Comparison of ENCODE assay signal across 20 mouse cellular contexts in genomic region chr9:26505941-26506340, GRCm38 (mm10).
DNase-seq lines count a peak whose midpoint lies in the region; ATAC-seq and TF ChIP-seq lines count a peak whose summit lies in the region.
"Had no signal": no experiment of that assay in that cellular context is flagged by ENCODE, and none has a peak within 500 bp of the region (broad histone marks: within the 10 kb centered on the region; RNA-seq: fewer than 3 reads in every experiment).

No protein-coding gene starts in this region.

- TF ChIP-seq CTCF in hindbrain, postnatal 0 days (IDR thresholded peaks at IDR 0.05; ENCODE audit: low read depth): no peak

- DNase-seq in cerebellum, postnatal 10 days: peak; percentile 52 to 55
- no peak for DNase-seq in cerebellum, postnatal 4 days (ENCODE audit: low spot score in 2 of 2)
- peak; percentile 30 for DNase-seq in hindbrain, postnatal 0 days (ENCODE audit: low spot score)
- peak; percentile 9 for DNase-seq in retina, postnatal 1 day
- DNase-seq in retina, embryonic 14.5 days (ENCODE audit: low spot score): no peak
- DNase-seq in right cerebral cortex, postnatal 14 days: no peak
- DNase-seq: adrenal gland, adult 8-10 months; cerebellum, adult 18-20 months; cerebellum, adult 9-11 months; forebrain, postnatal 0 days; gastrocnemius, adult 2 months; gastrocnemius, postnatal 25 days; heart, postnatal 10 days; heart, postnatal 4 days had no signal

- H3K4me2 ChIP-seq in hindbrain, postnatal 0 days (ENCODE audit: low read depth, low read length): no peak overlapping the region
- no peak overlapping the region for H3K4me2 ChIP-seq in hindbrain, embryonic 12.5 days (replicated peaks)
- H3K4me2 ChIP-seq: embryonic facial prominence, embryonic 13.5 days; forebrain, embryonic 13.5 days; hindbrain, embryonic 13.5 days; intestine, embryonic 15.5 days had no signal

- no peak overlapping the region for H3K27ac ChIP-seq in hindbrain, postnatal 0 days
- no peak overlapping the region for H3K27ac ChIP-seq in hindbrain, embryonic 12.5 days
- H3K27ac ChIP-seq: embryonic facial prominence, embryonic 13.5 days; forebrain, embryonic 13.5 days; gastrocnemius, adult 2 months; hindbrain, embryonic 13.5 days; intestine, embryonic 15.5 days had no signal

- no peak overlapping the region for H3K4me3 ChIP-seq in hindbrain, postnatal 0 days (ENCODE audit: low read length)
- no peak overlapping the region for H3K4me3 ChIP-seq in hindbrain, embryonic 12.5 days
- H3K4me3 ChIP-seq: embryonic facial prominence, embryonic 13.5 days; forebrain, embryonic 13.5 days; gastrocnemius, adult 2 months; hindbrain, embryonic 13.5 days; intestine, embryonic 15.5 days had no signal

- no peak for ATAC-seq in hindbrain, postnatal 0 days
- ATAC-seq in hindbrain, embryonic 12.5 days (ENCODE audit: low FRiP score): no peak
- ATAC-seq: forebrain, embryonic 13.5 days; forebrain, postnatal 0 days; intestine, embryonic 15.5 days had no signal

- WGBS in hindbrain, postnatal 0 days: 90% methylated on average over 2 of the region's 2 CpGs
- 85% methylated on average over 2 of the region's 2 CpGs for WGBS in hindbrain, embryonic 12.5 days

- H3K36me3 ChIP-seq in hindbrain, postnatal 0 days (ENCODE audit: insufficient read depth, low read length): no peaks in the 10 kb centered on the region
- H3K36me3 ChIP-seq in hindbrain, embryonic 12.5 days: no peaks in the 10 kb centered on the region
- H3K36me3 ChIP-seq: embryonic facial prominence, embryonic 13.5 days; hindbrain, embryonic 13.5 days; intestine, embryonic 15.5 days had no signal

- no peaks in the 10 kb centered on the region for H3K9me3 ChIP-seq in hindbrain, postnatal 0 days (ENCODE audit: low read length)
- H3K9me3 ChIP-seq in hindbrain, embryonic 12.5 days (replicated peaks): no peaks in the 10 kb centered on the region
- H3K9me3 ChIP-seq: embryonic facial prominence, embryonic 13.5 days; forebrain, embryonic 13.5 days; hindbrain, embryonic 13.5 days; intestine, embryonic 15.5 days had no signal

- H3K9ac ChIP-seq in hindbrain, postnatal 0 days (replicated peaks; ENCODE audit: low read length): no peak overlapping the region
- H3K9ac ChIP-seq in hindbrain, embryonic 12.5 days: no peak overlapping the region
- H3K9ac ChIP-seq: embryonic facial prominence, embryonic 13.5 days; forebrain, embryonic 13.5 days; forebrain, postnatal 0 days; hindbrain, embryonic 13.5 days; intestine, embryonic 15.5 days had no signal

- H3K4me1 ChIP-seq in hindbrain, postnatal 0 days (ENCODE audit: insufficient read depth, low read length): no peaks in the 10 kb centered on the region
- no peaks in the 10 kb centered on the region for H3K4me1 ChIP-seq in hindbrain, embryonic 12.5 days
- H3K4me1 ChIP-seq: embryonic facial prominence, embryonic 13.5 days; forebrain, embryonic 13.5 days; hindbrain, embryonic 13.5 days; intestine, embryonic 15.5 days had no signal

- no peaks in the 10 kb centered on the region for H3K27me3 ChIP-seq in hindbrain, postnatal 0 days (ENCODE audit: insufficient read depth, low read length)
- H3K27me3 ChIP-seq in hindbrain, embryonic 12.5 days: no peaks in the 10 kb centered on the region
- H3K27me3 ChIP-seq: CH12.LX; embryonic facial prominence, embryonic 13.5 days; forebrain, embryonic 13.5 days; hindbrain, embryonic 13.5 days; intestine, embryonic 15.5 days had no signal

Comparison
In these comparisons a context has a peak if more than half of its experiments do, and no peak if none do; other contexts are left out.
1. DNase-seq: peak in cerebellum, postnatal 10 days (2 of 2), hindbrain, postnatal 0 days (single experiment) and retina, postnatal 1 day (single experiment); none in cerebellum, postnatal 4 days (0 of 2), retina, embryonic 14.5 days (single experiment) and right cerebral cortex, postnatal 14 days (single experiment).